Mouse (Mus musculus): ENCODE measurements around the gene Eif3l. TPM values are rescaled to one million over a fixed set of nuclear protein-coding genes. Genes with fewer than 3 reads are reported as not detected.

Eif3l gene
- polyA plus RNA-seq, 1 experiment from 2014 or later: 244 TPM

GRCm38 (mm10) chr15:79110031-79110430 is 35.1 kb downstream of the Eif3l start:
- H3K36me3 ChIP-seq: peaks cover 22% of the 10 kb centered on the region
- peaks cover 32% of the 10 kb centered on the region for H3K4me1 ChIP-seq
- H3K9ac ChIP-seq: peak overlapping the region; percentile 91
- WGBS: 11% methylated on average over 9 of the region's 9 CpGs
- no peaks in the 10 kb centered on the region for H3K9me3 ChIP-seq
- no peak for ATAC-seq (ENCODE audit: insufficient number of reproducible peaks, insufficient read depth, low FRiP score, low TSS enrichment, low read depth)
- peak overlapping the region; percentile 85 for H3K4me2 ChIP-seq
- no peaks in the 10 kb centered on the region for H3K27me3 ChIP-seq
- peak overlapping the region; percentile 93 for H3K4me3 ChIP-seq
- no peak overlapping the region for H3K27ac ChIP-seq

- ATAC-seq (ENCODE audit: insufficient number of reproducible peaks, insufficient read depth, low FRiP score, low TSS enrichment, low read depth): no peak
- H3K36me3 ChIP-seq: peaks cover 27% of the 10 kb centered on the region
- H3K4me1 ChIP-seq: peaks cover 32% of the 10 kb centered on the region
- H3K9me3 ChIP-seq: no peaks in the 10 kb centered on the region
- H3K27ac ChIP-seq: no peak overlapping the region
- H3K9ac ChIP-seq: peak overlapping the region; percentile 91
- 52% methylated on average over 2 of the region's 2 CpGs for WGBS
- H3K27me3 ChIP-seq: no peaks in the 10 kb centered on the region
- H3K4me3 ChIP-seq: peak overlapping the region; percentile 93
- H3K4me2 ChIP-seq: peak overlapping the region; percentile 85
Observed at GRCm38 (mm10) chr15:79110528-79110927, 35.5 kb downstream of the Eif3l start.

GRCm38 (mm10) chr15:79111774-79112173 is 36.8 kb downstream of the Eif3l start:
- Histone ChIP-seq H3K4me1 (peaks cover 32% of the 10 kb centered on the region), H3K36me3 (peaks cover 39% of the 10 kb centered on the region), H3K9me3 (no peaks in the 10 kb centered on the region), H3K27me3 (no peaks in the 10 kb centered on the region), H3K4me2 (no peak overlapping the region; the same call in 1 of the 2 replicates), H3K9ac (0 out of 2 replicates have a peak overlapping the region, but pooled peaks have one; percentile 41), H3K4me3 (no peak overlapping the region), H3K27ac (no peak overlapping the region)
- WGBS: 75% methylated on average over 4 of the region's 4 CpGs
- no peak for ATAC-seq (ENCODE audit: insufficient number of reproducible peaks, insufficient read depth, low FRiP score, low TSS enrichment, low read depth)

GRCm38 (mm10) chr15:79115276-79115675 is 40.3 kb downstream of the Eif3l start:
- H3K36me3 ChIP-seq: peaks cover 74% of the 10 kb centered on the region
- H3K4me2 ChIP-seq: no peak overlapping the region
- no peak overlapping the region for H3K27ac ChIP-seq
- no peaks in the 10 kb centered on the region for H3K27me3 ChIP-seq
- peaks cover 16% of the 10 kb centered on the region for H3K4me1 ChIP-seq
- WGBS: 58% methylated on average over 5 of the region's 5 CpGs
- no peak overlapping the region for H3K9ac ChIP-seq
- ATAC-seq (ENCODE audit: insufficient number of reproducible peaks, insufficient read depth, low FRiP score, low TSS enrichment, low read depth): no peak
- no peaks in the 10 kb centered on the region for H3K9me3 ChIP-seq
- H3K4me3 ChIP-seq: no peak overlapping the region

GRCm38 (mm10) chr15:79119491-79119890 is 44.5 kb downstream of the Eif3l start:
- Histone ChIP-seq H3K4me2 (no peak overlapping the region), H3K9ac (no peak overlapping the region), H3K36me3 (peaks cover 99% of the 10 kb centered on the region), H3K4me1 (no peaks in the 10 kb centered on the region), H3K27me3 (no peaks in the 10 kb centered on the region), H3K9me3 (no peaks in the 10 kb centered on the region), H3K27ac (no peak overlapping the region), H3K4me3 (no peak overlapping the region)
- 72% methylated on average over 9 of the region's 9 CpGs for WGBS
- no peak for ATAC-seq (ENCODE audit: insufficient number of reproducible peaks, insufficient read depth, low FRiP score, low TSS enrichment, low read depth)

- H3K27me3 ChIP-seq: no peaks in the 10 kb centered on the region
- ATAC-seq (ENCODE audit: insufficient number of reproducible peaks, insufficient read depth, low FRiP score, low TSS enrichment, low read depth): no peak
- no peak overlapping the region for H3K4me3 ChIP-seq
Observed at GRCm38 (mm10) chr15:79122119-79122518, 47.1 kb downstream of the Eif3l start.

GRCm38 (mm10) chr15:79122546-79122945 is 47.6 kb downstream of the Eif3l start:
- H3K9me3 ChIP-seq: no peaks in the 10 kb centered on the region
- no peaks in the 10 kb centered on the region for H3K27me3 ChIP-seq
- no peak overlapping the region for H3K4me3 ChIP-seq
- no peak overlapping the region for H3K27ac ChIP-seq
- no peak overlapping the region for H3K9ac ChIP-seq
- no peak for ATAC-seq (ENCODE audit: insufficient number of reproducible peaks, insufficient read depth, low FRiP score, low TSS enrichment, low read depth)
- H3K4me2 ChIP-seq: no peak overlapping the region
- no peaks in the 10 kb centered on the region for H3K4me1 ChIP-seq
- H3K36me3 ChIP-seq: peaks cover 99% of the 10 kb centered on the region
- 83% methylated on average over 13 of the region's 13 CpGs for WGBS

More at GRCm38 (mm10) chr15:79122119-79122518, 47.1 kb downstream of the Eif3l start:
- Histone ChIP-seq H3K9ac (no peak overlapping the region), H3K9me3 (no peaks in the 10 kb centered on the region), H3K36me3 (peaks cover 99% of the 10 kb centered on the region), H3K27ac (no peak overlapping the region), H3K4me2 (no peak overlapping the region), H3K4me1 (no peaks in the 10 kb centered on the region)
- WGBS: 67% methylated on average over 4 of the region's 4 CpGs

- Histone ChIP-seq H3K4me1 (no peaks in the 10 kb centered on the region), H3K4me2 (no peak overlapping the region), H3K9ac (no peak overlapping the region), H3K4me3 (no peak overlapping the region), H3K9me3 (peaks cover 6% of the 10 kb centered on the region; the same call in 1 of the 2 replicates), H3K36me3 (peaks cover 98% of the 10 kb centered on the region), H3K27me3 (no peaks in the 10 kb centered on the region), H3K27ac (no peak overlapping the region)
- 86% methylated on average over 6 of the region's 6 CpGs for whole genome bisulfite sequencing
- ATAC-seq (ENCODE audit: insufficient number of reproducible peaks, insufficient read depth, low FRiP score, low TSS enrichment, low read depth): no peak
Observed at GRCm38 (mm10) chr15:79123751-79124150, 48.8 kb downstream of the Eif3l start.

- 82% methylated on average over 10 of the region's 10 CpGs for WGBS
- Histone ChIP-seq H3K27ac (no peak overlapping the region), H3K36me3 (peaks cover 95% of the 10 kb centered on the region), H3K9ac (no peak overlapping the region), H3K4me1 (no peaks in the 10 kb centered on the region), H3K9me3 (peaks cover 6% of the 10 kb centered on the region; the same call in 1 of the 2 replicates), H3K27me3 (no peaks in the 10 kb centered on the region), H3K4me3 (no peak overlapping the region), H3K4me2 (no peak overlapping the region)
- no peak for ATAC-seq (ENCODE audit: insufficient number of reproducible peaks, insufficient read depth, low FRiP score, low TSS enrichment, low read depth)
Observed at GRCm38 (mm10) chr15:79124331-79124875, 49.4 kb downstream of the Eif3l start.

GRCm38 (mm10) chr15:79126217-79126932 is 51.4 kb downstream of the Eif3l start:
- no peak for ATAC-seq (ENCODE audit: insufficient number of reproducible peaks, insufficient read depth, low FRiP score, low TSS enrichment, low read depth)
- no peaks in the 10 kb centered on the region for H3K27me3 ChIP-seq
- no peak overlapping the region for H3K9ac ChIP-seq
- H3K4me2 ChIP-seq: no peak overlapping the region
- peaks cover 6% of the 10 kb centered on the region; the same call in 1 of the 2 replicates for H3K9me3 ChIP-seq
- H3K4me1 ChIP-seq: no peaks in the 10 kb centered on the region
- H3K4me3 ChIP-seq: no peak overlapping the region
- WGBS: 81% methylated on average over 13 of the region's 13 CpGs
- H3K27ac ChIP-seq: no peak overlapping the region
- H3K36me3 ChIP-seq: peaks cover 95% of the 10 kb centered on the region

GRCm38 (mm10) chr15:79127101-79127500 is 52.1 kb downstream of the Eif3l start:
- Histone ChIP-seq H3K36me3 (peaks cover 95% of the 10 kb centered on the region), H3K27me3 (no peaks in the 10 kb centered on the region), H3K9me3 (peaks cover 6% of the 10 kb centered on the region; the same call in 1 of the 2 replicates), H3K27ac (no peak overlapping the region), H3K9ac (no peak overlapping the region), H3K4me3 (no peak overlapping the region), H3K4me2 (no peak overlapping the region), H3K4me1 (no peaks in the 10 kb centered on the region)
- no peak for ATAC-seq (ENCODE audit: insufficient number of reproducible peaks, insufficient read depth, low FRiP score, low TSS enrichment, low read depth)
- 93% methylated on average over 12 of the region's 12 CpGs for WGBS

GRCm38 (mm10) chr15:79128208-79128607 is 53.2 kb downstream of the Eif3l start:
- H3K36me3 ChIP-seq: peaks cover 95% of the 10 kb centered on the region

More at GRCm38 (mm10) chr15:79128208-79128607, 53.2 kb downstream of the Eif3l start:
- peaks cover 6% of the 10 kb centered on the region; the same call in 1 of the 2 replicates for H3K9me3 ChIP-seq
- H3K27ac ChIP-seq: no peak overlapping the region
- 92% methylated on average over 5 of the region's 5 CpGs for WGBS
- no peak overlapping the region for H3K4me2 ChIP-seq
- no peak overlapping the region for H3K4me3 ChIP-seq
- H3K9ac ChIP-seq: no peak overlapping the region
- no peak for ATAC-seq (ENCODE audit: insufficient number of reproducible peaks, insufficient read depth, low FRiP score, low TSS enrichment, low read depth)
- no peaks in the 10 kb centered on the region for H3K27me3 ChIP-seq
- no peaks in the 10 kb centered on the region for H3K4me1 ChIP-seq
